8 mouse cellular contexts compared by ENCODE assay signal in genomic region chr16:30820761-30821160, GRCm38 (mm10).
DNase-seq lines count a peak whose midpoint lies in the region; ATAC-seq and TF ChIP-seq lines count a peak whose summit lies in the region.

No protein-coding gene starts in this region.

- TF ChIP-seq EP300 in CH12.LX (IDR thresholded peaks at IDR 0.05; ENCODE audit: low read length): no peak

- DNase-seq in heart, postnatal 14 days: no peak
- no peak for DNase-seq in CH12.LX (ENCODE audit: extremely low read depth)
- DNase-seq in cerebellum, adult 11-12 months: no peak
- DNase-seq in urinary bladder, postnatal 10 days (ENCODE audit: low spot score): no peak

- TF ChIP-seq CTCF in CH12.LX (conservative IDR thresholded peaks at IDR 0.05 in 1 of 2, IDR thresholded peaks at IDR 0.05 in 1 of 2; ENCODE audit: low read depth in 2 of 2, low read length in 2 of 2): no peak

- no peaks in the 10 kb centered on the region for H3K27me3 ChIP-seq in heart, embryonic 14.5 days (ENCODE audit: control insufficient read depth, insufficient read depth, low read length)
- no peaks in the 10 kb centered on the region for H3K27me3 ChIP-seq in CH12.LX (replicated peaks)
- H3K27me3 ChIP-seq in embryonic facial prominence, embryonic 12.5 days: no peaks in the 10 kb centered on the region
- no peaks in the 10 kb centered on the region for H3K27me3 ChIP-seq in limb, embryonic 12.5 days

- no peak; the same call in none of the 2 replicates for TF ChIP-seq RAD21 in CH12.LX (IDR thresholded peaks at IDR 0.05; ENCODE audit: low read depth, low read length)

- intact Hi-C loops in heart, postnatal 14 days (cut with DNase I): loop anchor here (2.0 kb wide), 1 partner anchor 220 kb away; no protein-coding TSS in a partner anchor

- no peaks in the 10 kb centered on the region for H3K36me3 ChIP-seq in heart, embryonic 14.5 days (ENCODE audit: control insufficient read depth, insufficient read depth, low read length)
- no peaks in the 10 kb centered on the region for H3K36me3 ChIP-seq in CH12.LX (replicated peaks in 1 of 2; ENCODE audit: control insufficient read depth in 1 of 2, insufficient read depth in 1 of 2, low read length in 1 of 2)
- H3K36me3 ChIP-seq in embryonic facial prominence, embryonic 12.5 days: no peaks in the 10 kb centered on the region
- H3K36me3 ChIP-seq in limb, embryonic 12.5 days: no peaks in the 10 kb centered on the region

- peaks cover 22 to 25% of the 10 kb centered on the region in 2 experiments for H3K4me1 ChIP-seq in heart, embryonic 14.5 days (ENCODE audit: control insufficient read depth in 2 of 2, insufficient read depth in 2 of 2, low read length in 2 of 2)
- peaks cover 25 to 66% of the 10 kb centered on the region in 2 experiments for H3K4me1 ChIP-seq in CH12.LX (ENCODE audit: control insufficient read depth in 1 of 2, insufficient read depth in 2 of 2)
- H3K4me1 ChIP-seq in embryonic facial prominence, embryonic 12.5 days: peaks cover 26% of the 10 kb centered on the region
- peaks cover 18% of the 10 kb centered on the region for H3K4me1 ChIP-seq in limb, embryonic 12.5 days (replicated peaks)

- no peaks in the 10 kb centered on the region for H3K79me2 ChIP-seq in CH12.LX (replicated peaks; ENCODE audit: control insufficient read depth, extremely low read depth, insufficient read depth, poor library complexity, severe bottlenecking)

- dilution Hi-C loops in CH12.LX (cut with MboI; ENCODE audit: extremely low pct_ligation_motif_present, extremely low pct_unique_long_range_greater_than_20kb, low sequenced_read_pairs): no loop called here

- no peak overlapping the region for H3K4me3 ChIP-seq in heart, embryonic 14.5 days (ENCODE audit: control insufficient read depth in 1 of 2, insufficient read depth in 1 of 2, low read depth in 1 of 2, low read length in 2 of 2)
- H3K4me3 ChIP-seq in CH12.LX (replicated peaks in 1 of 3; ENCODE audit: low read depth in 2 of 3, low read length in 2 of 3, poor library complexity in 1 of 3): no peak overlapping the region
- H3K4me3 ChIP-seq in embryonic facial prominence, embryonic 12.5 days: no peak overlapping the region
- H3K4me3 ChIP-seq in limb, embryonic 12.5 days (replicated peaks): no peak overlapping the region

- H3K4me2 ChIP-seq in heart, embryonic 14.5 days (ENCODE audit: low read length): peak overlapping the region; percentile 64
- H3K4me2 ChIP-seq in CH12.LX (ENCODE audit: insufficient read depth, low read depth, poor library complexity, severe bottlenecking): peak overlapping the region; percentile 78
- H3K4me2 ChIP-seq in embryonic facial prominence, embryonic 12.5 days (replicated peaks): no peak overlapping the region
- H3K4me2 ChIP-seq in limb, embryonic 12.5 days: peak overlapping the region; percentile 51; the same call in 1 of the 2 replicates

- 62% methylated on average over 4 of the region's 4 CpGs for WGBS in heart, embryonic 14.5 days
- 69% methylated on average over 4 of the region's 4 CpGs for WGBS in embryonic facial prominence, embryonic 12.5 days
- WGBS in limb, embryonic 12.5 days: 83% methylated on average over 4 of the region's 4 CpGs

- no peak overlapping the region for H3K9ac ChIP-seq in heart, embryonic 14.5 days (ENCODE audit: low read length)
- peak overlapping the region; percentile 51; the same call in 1 of the 2 replicates for H3K9ac ChIP-seq in CH12.LX (ENCODE audit: insufficient read depth, low read depth)
- no peak overlapping the region for H3K9ac ChIP-seq in embryonic facial prominence, embryonic 12.5 days
- H3K9ac ChIP-seq in limb, embryonic 12.5 days (replicated peaks): no peak overlapping the region

- in situ Hi-C loops in CH12.LX (cut with MboI; ENCODE audit: low pct_ligation_motif_present, low pct_unique_long_range_greater_than_20kb, low sequenced_read_pairs): loop anchor here (10.0 kb wide), 1 partner anchor 114 kb away; no protein-coding TSS in a partner anchor

- no peak; the same call in 1 of the 2 replicates for TF ChIP-seq POLR2A in CH12.LX (IDR thresholded peaks at IDR 0.05; ENCODE audit: low read depth, low read length)

- no peak for ATAC-seq in heart, embryonic 14.5 days (ENCODE audit: insufficient number of reproducible peaks, insufficient read depth, low FRiP score, low read depth)
- ATAC-seq in embryonic facial prominence, embryonic 12.5 days (ENCODE audit: insufficient number of reproducible peaks, insufficient read depth, low FRiP score, low TSS enrichment): no peak
- no peak for ATAC-seq in limb, embryonic 12.5 days (ENCODE audit: insufficient number of reproducible peaks, insufficient read depth, low FRiP score, low TSS enrichment, low read depth)
- no peak for ATAC-seq in granulocyte monocyte progenitor cell, adult 5-6 weeks (replicated peaks; ENCODE audit: poor library complexity, severe bottlenecking)

- peak overlapping the region; percentile 61 to 85 for H3K27ac ChIP-seq in heart, embryonic 14.5 days (replicated peaks in 1 of 2; ENCODE audit: control insufficient read depth in 1 of 2, insufficient read depth in 1 of 2, low read depth in 2 of 2, low read length in 2 of 2)
- H3K27ac ChIP-seq in CH12.LX (ENCODE audit: insufficient read depth, low read depth): peak overlapping the region; percentile 77
- H3K27ac ChIP-seq in embryonic facial prominence, embryonic 12.5 days: 0 out of 2 replicates have a peak overlapping the region, but pooled peaks have one; percentile 70
- H3K27ac ChIP-seq in limb, embryonic 12.5 days: no peak overlapping the region

- no peaks in the 10 kb centered on the region for H3K9me3 ChIP-seq in heart, embryonic 14.5 days (ENCODE audit: control insufficient read depth, low read length)
- H3K9me3 ChIP-seq in CH12.LX (replicated peaks; ENCODE audit: low read length): no peaks in the 10 kb centered on the region
- H3K9me3 ChIP-seq in embryonic facial prominence, embryonic 12.5 days: no peaks in the 10 kb centered on the region
- no peaks in the 10 kb centered on the region for H3K9me3 ChIP-seq in limb, embryonic 12.5 days

TF ChIP-seq in CH12.LX, 34 proteins besides CTCF, POLR2A, EP300 and RAD21:
- TF ChIP-seq ELF1 (IDR thresholded peaks at IDR 0.05; ENCODE audit: low read depth, low read length) (no peak), ZC3H11A (IDR thresholded peaks at IDR 0.05; ENCODE audit: low read depth, low read length) (no peak), ZNF384 (IDR thresholded peaks at IDR 0.05; ENCODE audit: low read depth, low read length) (no peak), SMC3 (IDR thresholded peaks at IDR 0.05; ENCODE audit: low read depth, low read length) (peak; percentile 5; the same call in 1 of the 2 replicates), MAZ (IDR thresholded peaks at IDR 0.05; ENCODE audit: low read depth, low read length) (no peak), E2F4 (IDR thresholded peaks at IDR 0.05; ENCODE audit: insufficient replicate concordance, low read depth, low read length) (no peak)
TF ChIP-seq in CH12.LX: peak in this region for 1.
